Mouse (Mus musculus) adrenal gland, adult 18-20 months (tissue): ENCODE measurements at regions not wholly inside any gene's neighbourhood (a gene's known extent, or its start where the extent isn't known, plus 50 kb on each side); places are given as distances from the start of the nearest gene placed in this dataset.
"Not testable (repeated sequence)": the region's sequence is repeated elsewhere in the genome, so short reads cannot be mapped to it uniquely, and the experiment has no call there.

Experiments used
- DNase-seq, 2 experiments: peaks; one replicate each; pipeline ENCODE4 v3.0.0; 2021 to 2022; ENCODE audit warnings: low spot score in 2 of 2

GRCm38 (mm10) chr10:117451396-117452185 is 71.8 kb upstream of the Cpsf6 start:
- DNase-seq: no peak

- no peak for DNase-seq
These were observed 70.8 kb upstream of the Cpsf6 start for GRCm38 (mm10) chr10:117450631-117451030.

GRCm38 (mm10) chr10:117450240-117450569 is 70.4 kb upstream of the Cpsf6 start:
- DNase-seq: no peak

- no peak for DNase-seq
These were observed 69.8 kb upstream of the Cpsf6 start for GRCm38 (mm10) chr10:117449416-117450239.

- DNase-seq: not testable (repeated sequence)
These were observed 69.0 kb upstream of the Cpsf6 start for GRCm38 (mm10) chr10:117448783-117449182.

- no peak for DNase-seq
These were observed 67.8 kb upstream of the Cpsf6 start for GRCm38 (mm10) chr10:117447626-117448025.

- DNase-seq: no peak
These were observed 67.4 kb upstream of the Cpsf6 start for GRCm38 (mm10) chr10:117447206-117447605.

- DNase-seq: no peak
These were observed 67.0 kb upstream of the Cpsf6 start for GRCm38 (mm10) chr10:117446776-117447175.

- DNase-seq: no peak
These were observed 66.1 kb upstream of the Cpsf6 start for GRCm38 (mm10) chr10:117445801-117446490.

- no peak for DNase-seq
These were observed 65.5 kb upstream of the Cpsf6 start for GRCm38 (mm10) chr10:117445181-117445790.

GRCm38 (mm10) chr10:117444761-117445160 is 64.9 kb upstream of the Cpsf6 start:
- DNase-seq: no peak

GRCm38 (mm10) chr10:117443426-117444350 is 63.9 kb upstream of the Cpsf6 start:
- no peak for DNase-seq

GRCm38 (mm10) chr10:117441979-117442803 is 62.4 kb upstream of the Cpsf6 start:
- DNase-seq: no peak

- DNase-seq: no peak
These were observed 61.5 kb upstream of the Cpsf6 start for GRCm38 (mm10) chr10:117441121-117441978.

- no peak for DNase-seq
These were observed 60.6 kb upstream of the Cpsf6 start for GRCm38 (mm10) chr10:117440225-117440976.

- no peak for DNase-seq
These were observed 59.6 kb upstream of the Cpsf6 start for GRCm38 (mm10) chr10:117439206-117440110.
